In the genomic region with DNA sequence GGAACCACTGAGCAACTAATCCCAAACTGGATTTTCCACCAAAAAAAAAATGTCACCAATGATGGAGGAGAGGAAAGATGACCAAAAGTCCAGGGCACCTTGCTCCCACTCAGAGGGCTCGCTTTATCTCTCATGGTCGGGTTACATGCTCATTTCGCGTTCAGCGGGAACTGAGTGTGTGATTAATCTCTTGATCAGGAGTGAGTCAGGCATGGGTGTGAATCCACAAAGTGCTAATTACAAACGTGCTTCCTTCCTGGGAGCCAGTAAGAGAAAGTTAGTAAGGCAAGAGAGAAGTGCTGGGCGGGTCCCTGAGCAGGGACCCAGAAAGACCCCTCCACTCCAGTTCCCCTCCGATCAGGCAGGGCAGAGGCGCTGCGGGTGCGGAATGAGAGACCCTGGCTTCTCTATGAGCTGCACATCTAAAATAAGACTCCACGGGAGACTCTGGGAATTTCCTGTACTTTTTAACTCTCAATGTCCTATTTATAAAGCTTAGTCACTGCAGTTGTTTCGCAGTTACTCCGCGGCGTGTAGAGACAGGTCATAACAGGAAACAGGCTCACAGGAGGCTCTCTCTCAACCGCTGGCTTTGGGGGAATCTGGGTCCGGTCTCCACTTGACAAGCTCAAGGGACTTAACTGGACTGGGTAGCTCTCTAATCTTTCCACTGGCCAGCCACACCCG, we compare ENCODE assay signal across 8 mouse cellular contexts. TPM values are rescaled to one million over a fixed set of nuclear protein-coding genes. Genes with fewer than 3 reads are reported as not detected.
DNase-seq lines count a peak whose midpoint lies in the region; ATAC-seq lines count a peak whose summit lies in the region.

No protein-coding gene starts in this region.

- H3K4me3 ChIP-seq in hindbrain, embryonic 14.5 days (replicated peaks; ENCODE audit: low read length) = no peak overlapping the region
- peak overlapping the region; percentile 4; the same call in 1 of the 2 replicates for H3K4me3 ChIP-seq in stomach, embryonic 14.5 days (ENCODE audit: low read depth, low read length)

- intact Hi-C loops in left cerebral cortex, postnatal 25 days (cut with DNase I) = no loop called here

- peaks cover 13% of the 10 kb centered on the region; the same call in 1 of the 2 replicates for H3K4me1 ChIP-seq in hindbrain, embryonic 14.5 days (replicated peaks; ENCODE audit: control insufficient read depth, insufficient read depth, low read length)
- H3K4me1 ChIP-seq in stomach, embryonic 14.5 days (ENCODE audit: control insufficient read depth, insufficient read depth, low read length) = peaks cover 18% of the 10 kb centered on the region; the same call in 1 of the 2 replicates

- H3K27me3 ChIP-seq in hindbrain, embryonic 14.5 days (ENCODE audit: control insufficient read depth, insufficient read depth, low read length) = no peaks in the 10 kb centered on the region
- no peaks in the 10 kb centered on the region for H3K27me3 ChIP-seq in stomach, embryonic 14.5 days (ENCODE audit: control insufficient read depth, insufficient read depth, low read length)

- H3K27ac ChIP-seq in hindbrain, embryonic 14.5 days = peak overlapping the region; percentile 68
- H3K27ac ChIP-seq in stomach, embryonic 14.5 days (ENCODE audit: low read length) = peak overlapping the region; percentile 93

- H3K4me2 ChIP-seq in hindbrain, embryonic 14.5 days (replicated peaks) = peak overlapping the region; percentile 15; the same call in 1 of the 2 replicates
- peak overlapping the region; percentile 41 for H3K4me2 ChIP-seq in stomach, embryonic 14.5 days (replicated peaks; ENCODE audit: low read depth, low read length)

- no peak for ATAC-seq in hindbrain, embryonic 14.5 days (ENCODE audit: low FRiP score)
- ATAC-seq in megakaryocyte progenitor cell, adult 5-6 weeks (replicated peaks; ENCODE audit: poor library complexity) = peak; percentile 51
- ATAC-seq in stomach, embryonic 14.5 days (ENCODE audit: insufficient number of reproducible peaks, insufficient read depth, low FRiP score, low read depth) = peak; percentile 69

- 61% methylated on average over 19 of the region's 19 CpGs for WGBS in hindbrain, embryonic 14.5 days
- 10% methylated on average over 19 of the region's 19 CpGs for WGBS in stomach, embryonic 14.5 days

- H3K9ac ChIP-seq in hindbrain, embryonic 14.5 days = no peak overlapping the region; the same call in 1 of the 2 replicates
- no peak overlapping the region; the same call in 1 of the 2 replicates for H3K9ac ChIP-seq in stomach, embryonic 14.5 days (replicated peaks; ENCODE audit: low read depth, low read length)

- no peaks in the 10 kb centered on the region for H3K36me3 ChIP-seq in hindbrain, embryonic 14.5 days (replicated peaks; ENCODE audit: control insufficient read depth, insufficient read depth)
- no peaks in the 10 kb centered on the region for H3K36me3 ChIP-seq in stomach, embryonic 14.5 days (ENCODE audit: control insufficient read depth, insufficient read depth, low read length)

- DNase-seq in adrenal gland, adult (ENCODE audit: inconsistent age in 2 of 2, low spot score in 1 of 2) = peak; percentile 36 to 74
- DNase-seq in adrenal gland, postnatal 25 days = no peak
- DNase-seq in c-Kit-positive CD71-negative TER-119-negative erythroid progenitor cells, embryonic 14.5 days (ENCODE audit: low read depth) = peak; percentile 73
- DNase-seq in gastrocnemius, adult 18-20 months (ENCODE audit: low spot score) = peak; percentile 63
- no peak for DNase-seq in hindbrain, embryonic 14.5 days (ENCODE audit: low spot score)
- DNase-seq in left cerebral cortex, postnatal 25 days (ENCODE audit: low spot score in 2 of 2) = peak; percentile 42 to 70

- H3K9me3 ChIP-seq in hindbrain, embryonic 14.5 days (ENCODE audit: control insufficient read depth, low read length) = no peaks in the 10 kb centered on the region
- H3K9me3 ChIP-seq in stomach, embryonic 14.5 days (ENCODE audit: control insufficient read depth, low read depth, low read length) = no peaks in the 10 kb centered on the region

RNA-seq across cellular contexts. Expression of gene Vcpkmt, which starts 45.0 kb away (rescaled TPM):
- total RNA-seq in adrenal gland, postnatal 25 days (2021) = 12.1 and 21.3 TPM in 2 replicates
- total RNA-seq in gastrocnemius, adult 18-20 months (2021) = 1 to 10 TPM; 4.2 to 4.7 TPM
- polyA plus RNA-seq in hindbrain, embryonic 14.5 days (2014; fragmentation: Nextera tagmentation; extraction: Ambion mirVana) = 22.9 and 24.4 TPM in 2 replicates
- total RNA-seq in left cerebral cortex, postnatal 25 days (2021) = 10 to 100 TPM; 24.0 to 24.9 TPM
- total RNA-seq in megakaryocyte progenitor cell, adult 5-6 weeks (2015) = 15.0 and 15.3 TPM in 2 replicates
- total RNA-seq in megakaryocyte progenitor cell, adult 5-6 weeks (2017) = 10.5 and 17.5 TPM in 2 replicates
- polyA plus RNA-seq in stomach, embryonic 14.5 days (2014; fragmentation: Nextera tagmentation; extraction: Ambion mirVana) = 20.7 and 22.6 TPM in 2 replicates

Comparison
In these comparisons a context has a peak if more than half of its experiments do, and no peak if none do; other contexts are left out.
1. DNase-seq: peak in adrenal gland, adult (2 of 2), c-Kit-positive CD71-negative TER-119-negative erythroid progenitor cells, embryonic 14.5 days (single experiment), gastrocnemius, adult 18-20 months (single experiment) and left cerebral cortex, postnatal 25 days (2 of 2); none in adrenal gland, postnatal 25 days (single experiment) and hindbrain, embryonic 14.5 days (single experiment).